In genomic region chr10:13424015-13424414, GRCm38 (mm10) we compare ENCODE assay signal across 24 mouse cellular contexts.
"Had no signal": no experiment of that assay in that cellular context is flagged by ENCODE, and none has a peak within 500 bp of the region (broad histone marks: within the 10 kb centered on the region; RNA-seq: fewer than 3 reads in every experiment).

No protein-coding gene starts in this region.

- H3K4me2 ChIP-seq: heart, embryonic 11.5 days; heart, embryonic 13.5 days; heart, embryonic 15.5 days; hindbrain, embryonic 13.5 days; kidney, embryonic 15.5 days; limb, embryonic 15.5 days; liver, embryonic 12.5 days had no signal

- H3K27me3 ChIP-seq: heart, embryonic 13.5 days; heart, embryonic 15.5 days; hindbrain, embryonic 13.5 days; kidney, embryonic 15.5 days; limb, embryonic 15.5 days; liver, embryonic 12.5 days had no signal

- H3K27ac ChIP-seq: heart, embryonic 13.5 days; heart, embryonic 15.5 days; hindbrain, embryonic 13.5 days; kidney, embryonic 15.5 days; kidney, postnatal 0 days; limb, embryonic 15.5 days; liver, embryonic 12.5 days; liver, embryonic 14.5 days had no signal

- DNase-seq: gastrocnemius, postnatal 14 days; gastrocnemius, postnatal 36 days; heart, adult 18-20 months; heart, postnatal 14 days; heart, postnatal 36 days; kidney, adult 11 months; kidney, adult 2 months; kidney, adult 9 months; kidney, postnatal 14 days; kidney, postnatal 36 days; layer of hippocampus, adult 9-11 months; layer of hippocampus, postnatal 36 days; left cerebral cortex, postnatal 4 days had no signal

- H3K9ac ChIP-seq: heart, embryonic 13.5 days; heart, embryonic 15.5 days; hindbrain, embryonic 13.5 days; kidney, embryonic 15.5 days; limb, embryonic 15.5 days; liver, embryonic 12.5 days; liver, embryonic 14.5 days had no signal

- H3K36me3 ChIP-seq: heart, embryonic 13.5 days; heart, embryonic 15.5 days; hindbrain, embryonic 13.5 days; kidney, embryonic 15.5 days; limb, embryonic 15.5 days; liver, embryonic 12.5 days had no signal

- H3K4me3 ChIP-seq: heart, embryonic 13.5 days; heart, embryonic 15.5 days; hindbrain, embryonic 13.5 days; kidney, embryonic 15.5 days; limb, embryonic 15.5 days; liver, embryonic 12.5 days had no signal

- ATAC-seq: hindbrain, embryonic 16.5 days; intestine, embryonic 16.5 days; liver, embryonic 12.5 days had no signal

- H3K4me1 ChIP-seq: liver, embryonic 12.5 days had no signal

- H3K9me3 ChIP-seq: heart, embryonic 13.5 days; heart, embryonic 15.5 days; hindbrain, embryonic 13.5 days; kidney, embryonic 15.5 days; limb, embryonic 15.5 days; liver, embryonic 12.5 days had no signal
